Mouse (Mus musculus): ENCODE measurements around the gene Gmds.

GRCm38 (mm10) chr13:31828446-31828845 lies 510.1 kb downstream of the Gmds start:
- no peak for TF ChIP-seq POLR2A (IDR thresholded peaks at IDR 0.05; ENCODE audit: low read depth, low read length)
- no peak for TF ChIP-seq CTCF (IDR thresholded peaks at IDR 0.05; ENCODE audit: extremely low read depth, insufficient read length, insufficient replicate concordance, low read depth, low read length)
